Mouse (Mus musculus) gastrocnemius, adult 2 months (tissue): ENCODE data around the gene Lats2. TPM values are rescaled to one million over a fixed set of nuclear protein-coding genes. Genes with fewer than 3 reads are reported as not detected.
"Not testable (repeated sequence)": the region's sequence is repeated elsewhere in the genome, so short reads cannot be mapped to it uniquely, and the experiment has no call there.

ENCODE experiments used
- DNase-seq: peaks from one replicate; pipeline ENCODE4 v3.0.0; 2022
- H3K27ac ChIP-seq: fragments of 200-600 bp; 2 replicates; pipeline ENCODE4 v1.8.1; 2022; ENCODE audit warnings: mild to moderate bottlenecking
- H3K4me3 ChIP-seq: fragments of 200-600 bp; 2 replicates; pipeline ENCODE4 v1.8.1; 2022; ENCODE audit warnings: mild to moderate bottlenecking, moderate library complexity
- CTCF ChIP-seq: fragments of 200-600 bp; IDR thresholded peaks from 2 replicates; pipeline ENCODE4 v1.8.1; 2022; ENCODE audit warnings: antibody characterized with exemption, mild to moderate bottlenecking, moderate library complexity
- intact Hi-C: fragments of 180-260 bp; cut with DNase I; formaldehyde crosslinking; loops from one replicate; pipeline ENCODE4 v1.15.1; 2025
- total RNA-seq, 2 experiments: library from RNA; stranded (reverse); gene quantifications; 2 replicates each; pipeline ENCODE4 v1.2.3; 2021

The Lats2 gene
- total RNA-seq, 2 experiments from 2014 or later, result 23.7 to 24.2 TPM

DNA sequence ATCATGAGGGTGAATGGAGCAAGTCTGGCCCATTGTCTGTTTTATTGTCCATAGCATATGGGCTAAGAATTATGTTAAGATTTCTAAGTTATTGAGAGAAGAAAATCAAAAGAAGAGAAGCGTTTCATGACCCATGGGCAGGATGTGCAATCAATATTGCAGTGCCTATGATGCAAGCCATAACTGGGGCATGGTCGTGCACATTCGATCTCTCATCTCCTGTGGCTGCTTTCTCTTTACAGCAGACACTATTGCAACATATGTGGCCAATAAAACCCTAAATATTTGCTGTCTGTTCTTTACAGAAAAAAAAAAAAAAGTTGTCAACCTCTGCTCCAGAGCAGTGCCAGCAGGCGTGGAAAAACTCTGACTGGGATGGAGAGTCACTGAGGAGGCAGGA is 2.1 kb downstream of the Lats2 start:
- no peak overlapping the region for H3K27ac ChIP-seq
- DNase-seq, result no peak
- TF ChIP-seq CTCF, result no peak
- intact Hi-C loops, result no loop called here
- H3K4me3 ChIP-seq, result no peak overlapping the region

GRCm38 (mm10) chr14:57755661-57756060 is 2.5 kb downstream of the Lats2 start:
- H3K4me3 ChIP-seq, result no peak overlapping the region
- intact Hi-C loops, result no loop called here
- no peak overlapping the region for H3K27ac ChIP-seq
- TF ChIP-seq CTCF, result no peak
- no peak for DNase-seq

DNA sequence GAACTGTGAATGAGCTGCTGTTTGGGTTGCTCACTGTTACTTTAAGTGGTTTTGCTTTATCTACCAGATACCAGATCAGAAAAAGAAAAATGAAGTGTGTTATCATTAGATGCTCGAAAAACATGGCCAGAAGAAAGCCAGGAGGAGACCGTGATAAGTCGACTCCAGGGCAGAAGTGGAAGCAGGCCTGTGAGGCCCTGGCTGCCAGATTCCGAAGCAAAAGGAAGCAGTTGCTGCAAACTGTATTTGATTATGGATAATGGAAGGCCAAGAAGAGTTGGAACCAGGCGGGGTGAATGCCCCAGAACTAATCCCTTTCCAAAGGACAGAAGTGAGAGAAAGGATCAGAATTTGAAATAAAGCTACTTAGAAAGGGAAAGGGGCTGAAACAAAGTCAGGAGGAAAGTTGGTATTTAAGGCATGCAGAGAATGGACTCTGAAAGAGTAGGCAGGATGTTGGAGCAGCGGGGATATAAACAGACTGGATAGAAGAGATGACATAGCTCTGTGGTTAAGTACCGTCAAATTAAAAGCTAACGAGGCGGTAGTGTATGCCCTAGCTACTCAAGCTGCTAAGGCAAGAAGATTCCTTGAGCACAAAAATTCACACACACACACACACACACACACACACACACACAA is 4.7 kb downstream of the Lats2 start:
- intact Hi-C loops, result no loop called here
- H3K4me3 ChIP-seq, result no peak overlapping the region
- H3K27ac ChIP-seq, result peak overlapping the region; percentile 38
- TF ChIP-seq CTCF, result no peak
- DNase-seq, result no peak

- H3K27ac ChIP-seq, intact Hi-C loops, DNase-seq, H3K4me3 ChIP-seq: not testable (repeated sequence)
Measured at GRCm38 (mm10) chr14:57751006-57751405, 7.2 kb downstream of the Lats2 start.

GRCm38 (mm10) chr14:57749501-57749900 is 8.7 kb downstream of the Lats2 start:
- intact Hi-C loops, result loop anchor here (10.0 kb wide), 1 partner anchor 65 kb away; no protein-coding TSS in a partner anchor
- no peak overlapping the region for H3K27ac ChIP-seq
- DNase-seq, result no peak
- TF ChIP-seq CTCF, result no peak
- H3K4me3 ChIP-seq, result no peak overlapping the region

- intact Hi-C loops, result loop anchor here (1.0 to 10.0 kb wide), 2 partner anchors 52 to 61 kb away; partner anchors contain the start of gene Sap18
Measured at GRCm38 (mm10) chr14:57746001-57746771, 12.0 kb downstream of the Lats2 start, which contains the start of gene Gm49361. Gene Gm49361, minus strand, starts transcription at chr14:57746103.

GRCm38 (mm10) chr14:57745291-57745969 is 12.8 kb downstream of the Lats2 start:
- TF ChIP-seq CTCF, result no peak
- DNase-seq, result peak; percentile 90
- peak overlapping the region; percentile 99 for H3K4me3 ChIP-seq
- intact Hi-C loops, result loop anchor here (10.0 kb wide), 1 partner anchor 61 kb away; no protein-coding TSS in a partner anchor
- peak overlapping the region; percentile 99 for H3K27ac ChIP-seq

More at GRCm38 (mm10) chr14:57746001-57746771, 12.0 kb downstream of the Lats2 start, which contains the start of gene Gm49361:
- Histone ChIP-seq H3K4me3 (peak within 1 kb of the TSS; percentile 99), H3K27ac (peak within 1 kb of the TSS; percentile 99)
- DNase-seq, result peak; percentile 97
- TF ChIP-seq CTCF, result peak; percentile 41

DNA sequence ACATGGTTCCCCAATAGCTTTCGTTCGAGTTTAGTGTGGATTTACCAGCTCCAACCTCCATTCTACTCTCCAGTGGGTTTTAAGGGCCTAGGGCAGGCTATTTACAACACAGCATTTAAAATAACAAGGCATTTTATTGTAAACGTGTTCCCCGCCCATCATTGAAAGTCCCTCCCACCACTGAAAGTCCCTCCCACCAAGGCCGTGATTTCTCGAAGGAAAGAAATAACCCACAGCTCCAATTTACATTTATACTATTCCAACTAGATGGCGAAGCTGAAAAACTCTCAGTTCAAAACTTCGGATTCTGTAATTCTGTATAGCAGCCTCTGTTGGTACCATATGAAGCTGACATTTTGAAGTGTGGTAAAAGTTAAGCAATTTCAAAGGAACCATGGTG is 13.6 kb downstream of the Lats2 start:
- TF ChIP-seq CTCF, result no peak
- intact Hi-C loops, result loop anchor here (10.0 kb wide), 1 partner anchor 60 kb away; no protein-coding TSS in a partner anchor
- H3K27ac ChIP-seq, result peak overlapping the region; percentile 99
- no peak for DNase-seq
- H3K4me3 ChIP-seq, result peak overlapping the region; percentile 99

DNA sequence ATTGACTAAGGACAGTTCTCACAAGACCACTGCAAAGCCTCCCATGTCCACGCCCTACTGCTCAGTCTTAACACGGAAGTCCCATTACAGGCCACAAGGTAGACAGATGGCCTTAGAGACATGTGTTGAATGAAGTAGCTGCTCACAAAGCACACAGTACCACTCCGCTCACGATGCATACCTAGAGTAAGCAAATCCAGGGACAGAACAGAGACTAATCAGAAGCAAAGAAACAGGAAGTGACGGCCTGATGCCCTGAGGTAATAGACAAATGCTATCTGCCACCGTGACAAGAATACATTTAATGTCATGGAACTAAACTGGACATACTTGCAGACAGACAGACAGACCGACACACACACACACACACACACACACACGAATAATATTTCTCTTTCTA is 17.5 kb downstream of the Lats2 start:
- Histone ChIP-seq H3K4me3 (no peak overlapping the region), H3K27ac (no peak overlapping the region)
- intact Hi-C loops, result loop anchor here (10.0 kb wide), 1 partner anchor 56 kb away; no protein-coding TSS in a partner anchor
- no peak for DNase-seq
- TF ChIP-seq CTCF, result no peak

GRCm38 (mm10) chr14:57737089-57737488 is 21.1 kb downstream of the Lats2 start:
- TF ChIP-seq CTCF, result no peak
- Histone ChIP-seq H3K27ac (peak overlapping the region; percentile 4; the same call in 1 of the 2 replicates), H3K4me3 (no peak overlapping the region)
- no peak for DNase-seq
- intact Hi-C loops, result no loop called here

DNA sequence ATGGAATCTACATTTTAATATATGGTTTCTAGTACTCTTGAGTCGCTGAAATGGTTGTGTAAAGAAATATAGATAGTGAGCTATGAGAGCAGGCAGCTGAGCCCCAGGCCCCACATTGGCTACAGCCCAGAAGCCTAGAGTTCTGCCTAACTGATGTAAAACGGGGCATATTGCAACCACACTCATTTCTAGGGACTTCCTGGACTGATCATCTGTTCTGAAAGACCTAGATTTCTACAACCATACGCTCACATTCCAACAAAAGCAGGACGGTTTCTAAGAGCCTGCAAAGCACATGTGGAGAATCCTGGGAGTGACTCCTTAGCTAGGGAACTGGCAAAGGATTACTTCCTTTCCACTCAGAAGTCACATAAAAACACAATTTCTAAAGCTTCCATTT is 22.0 kb downstream of the Lats2 start:
- intact Hi-C loops, result no loop called here
- H3K27ac ChIP-seq, result peak overlapping the region; percentile 28

GRCm38 (mm10) chr14:57732668-57733293 is 25.4 kb downstream of the Lats2 start:
- H3K4me3 ChIP-seq, result no peak overlapping the region
- no peak for TF ChIP-seq CTCF
- intact Hi-C loops, result no loop called here
- DNase-seq, result no peak
- peak overlapping the region; percentile 35; the same call in 1 of the 2 replicates for H3K27ac ChIP-seq

More for the DNA sequence above, 22.0 kb downstream of the Lats2 start:
- H3K4me3 ChIP-seq, result no peak overlapping the region
- DNase-seq, result no peak
- no peak for TF ChIP-seq CTCF
